Mouse (Mus musculus): ENCODE results near the gene Farp1. TPM values are rescaled to one million over a fixed set of nuclear protein-coding genes. Genes with fewer than 3 reads are reported as not detected.

Farp1 gene
- total and polyA plus RNA-seq, 2 experiments: 4.2 to 8.6 TPM

GRCm38 (mm10) chr14:121279106-121279505 is 244.1 kb downstream of the Farp1 start:
- H3K4me3 ChIP-seq (ENCODE audit: insufficient read depth, low read depth, low read length): no peak overlapping the region
- no peaks in the 10 kb centered on the region for H3K79me2 ChIP-seq (ENCODE audit: control insufficient read depth, insufficient read depth, low read length)
- WGBS: 32% methylated on average over 6 of the region's 6 CpGs
- no peak overlapping the region for H3K9ac ChIP-seq (ENCODE audit: low read depth, low read length)
- no peak overlapping the region for H3K27ac ChIP-seq (replicated peaks; ENCODE audit: insufficient read depth, low read depth, low read length)
- H3K27me3 ChIP-seq (ENCODE audit: control insufficient read depth, insufficient read depth, low read length): no peaks in the 10 kb centered on the region
- no peak for TF ChIP-seq POLR2A (IDR thresholded peaks at IDR 0.05; ENCODE audit: extremely low read depth, insufficient read depth, low read length)
- TF ChIP-seq CTCF (IDR thresholded peaks at IDR 0.05; ENCODE audit: low read depth, low read length): peak; percentile 95
- no peaks in the 10 kb centered on the region for H3K4me1 ChIP-seq (ENCODE audit: control insufficient read depth, insufficient read depth, low read length)
- H3K36me3 ChIP-seq (ENCODE audit: control insufficient read depth, insufficient read depth, low read length): peaks cover 7% of the 10 kb centered on the region; the same call in 1 of the 2 replicates
- peak; percentile 34 for DNase-seq (ENCODE audit: extremely low read depth, low read depth, low spot score)

GRCm38 (mm10) chr14:121280601-121281335 is 245.8 kb downstream of the Farp1 start:
- no peak overlapping the region for H3K4me3 ChIP-seq (ENCODE audit: insufficient read depth, low read depth, low read length)
- no peak overlapping the region for H3K27ac ChIP-seq (replicated peaks; ENCODE audit: insufficient read depth, low read depth, low read length)
- H3K4me1 ChIP-seq (ENCODE audit: control insufficient read depth, insufficient read depth, low read length): no peaks in the 10 kb centered on the region
- no peak overlapping the region for H3K9ac ChIP-seq (ENCODE audit: low read depth, low read length)
- peaks cover 7% of the 10 kb centered on the region; the same call in 1 of the 2 replicates for H3K36me3 ChIP-seq (ENCODE audit: control insufficient read depth, insufficient read depth, low read length)
- H3K79me2 ChIP-seq (ENCODE audit: control insufficient read depth, insufficient read depth, low read length): no peaks in the 10 kb centered on the region
- 77% methylated on average over 16 of the region's 16 CpGs for WGBS
- DNase-seq (ENCODE audit: extremely low read depth, low read depth, low spot score): no peak
- TF ChIP-seq CTCF (IDR thresholded peaks at IDR 0.05; ENCODE audit: low read depth, low read length) (no peak), POLR2A (IDR thresholded peaks at IDR 0.05; ENCODE audit: extremely low read depth, insufficient read depth, low read length) (no peak)
- no peaks in the 10 kb centered on the region for H3K27me3 ChIP-seq (ENCODE audit: control insufficient read depth, insufficient read depth, low read length)

GRCm38 (mm10) chr14:121281336-121281710 is 246.3 kb downstream of the Farp1 start:
- H3K27ac ChIP-seq (replicated peaks; ENCODE audit: insufficient read depth, low read depth, low read length): no peak overlapping the region
- H3K9ac ChIP-seq (ENCODE audit: low read depth, low read length): no peak overlapping the region
- DNase-seq (ENCODE audit: extremely low read depth, low read depth, low spot score): no peak
- peaks cover 8% of the 10 kb centered on the region; the same call in 1 of the 2 replicates for H3K36me3 ChIP-seq (ENCODE audit: control insufficient read depth, insufficient read depth, low read length)
- no peak for TF ChIP-seq CTCF (IDR thresholded peaks at IDR 0.05; ENCODE audit: low read depth, low read length)
- no peak for TF ChIP-seq POLR2A (IDR thresholded peaks at IDR 0.05; ENCODE audit: extremely low read depth, insufficient read depth, low read length)
- no peak overlapping the region for H3K4me3 ChIP-seq (ENCODE audit: insufficient read depth, low read depth, low read length)
- no peaks in the 10 kb centered on the region for H3K4me1 ChIP-seq (ENCODE audit: control insufficient read depth, insufficient read depth, low read length)
- H3K27me3 ChIP-seq (ENCODE audit: control insufficient read depth, insufficient read depth, low read length): no peaks in the 10 kb centered on the region
- no peaks in the 10 kb centered on the region for H3K79me2 ChIP-seq (ENCODE audit: control insufficient read depth, insufficient read depth, low read length)

GRCm38 (mm10) chr14:121285379-121286120 is 250.6 kb downstream of the Farp1 start:
- 94% methylated on average over 14 of the region's 14 CpGs for WGBS
- Histone ChIP-seq H3K79me2 (ENCODE audit: control insufficient read depth, insufficient read depth, low read length) (no peaks in the 10 kb centered on the region), H3K36me3 (ENCODE audit: control insufficient read depth, insufficient read depth, low read length) (peaks cover 12% of the 10 kb centered on the region; the same call in 1 of the 2 replicates), H3K4me3 (ENCODE audit: insufficient read depth, low read depth, low read length) (no peak overlapping the region), H3K4me1 (ENCODE audit: control insufficient read depth, insufficient read depth, low read length) (no peaks in the 10 kb centered on the region), H3K9ac (ENCODE audit: low read depth, low read length) (no peak overlapping the region), H3K27ac (replicated peaks; ENCODE audit: insufficient read depth, low read depth, low read length) (no peak overlapping the region), H3K27me3 (ENCODE audit: control insufficient read depth, insufficient read depth, low read length) (no peaks in the 10 kb centered on the region)
- no peak for TF ChIP-seq POLR2A (IDR thresholded peaks at IDR 0.05; ENCODE audit: extremely low read depth, insufficient read depth, low read length)
- TF ChIP-seq CTCF (IDR thresholded peaks at IDR 0.05; ENCODE audit: low read depth, low read length): no peak
- no peak for DNase-seq (ENCODE audit: extremely low read depth, low read depth, low spot score)

GRCm38 (mm10) chr14:121291881-121292280 is 256.9 kb downstream of the Farp1 start:
- Histone ChIP-seq H3K36me3 (ENCODE audit: control insufficient read depth, insufficient read depth, low read length) (peaks cover 17% of the 10 kb centered on the region), H3K27me3 (ENCODE audit: control insufficient read depth, insufficient read depth, low read length) (no peaks in the 10 kb centered on the region), H3K79me2 (ENCODE audit: control insufficient read depth, insufficient read depth, low read length) (no peaks in the 10 kb centered on the region), H3K4me3 (ENCODE audit: insufficient read depth, low read depth, low read length) (no peak overlapping the region), H3K9ac (ENCODE audit: low read depth, low read length) (no peak overlapping the region), H3K4me1 (ENCODE audit: control insufficient read depth, insufficient read depth, low read length) (no peaks in the 10 kb centered on the region), H3K27ac (replicated peaks; ENCODE audit: insufficient read depth, low read depth, low read length) (no peak overlapping the region)
- TF ChIP-seq CTCF (IDR thresholded peaks at IDR 0.05; ENCODE audit: low read depth, low read length) (no peak), POLR2A (IDR thresholded peaks at IDR 0.05; ENCODE audit: extremely low read depth, insufficient read depth, low read length) (no peak)
- 95% methylated on average over 8 of the region's 8 CpGs for WGBS
- no peak for DNase-seq (ENCODE audit: extremely low read depth, low read depth, low spot score)
